Mouse (Mus musculus) brown adipose tissue, adult 24 weeks (tissue): ENCODE results near the gene Pla2g3. TPM values are rescaled to one million over a fixed set of nuclear protein-coding genes. Genes with fewer than 3 reads are reported as not detected.
A peak's percentile ranks its signal among the peaks of the same experiment; 100 is the strongest.

ENCODE experiments used
- H3K27ac ChIP-seq: fragments of 200-500 bp; replicated peaks from 2 replicates; pipeline ENCODE4 v1.5.1; 2012; ENCODE audit warnings: low read depth, mild to moderate bottlenecking, low read length
- H3K4me1 ChIP-seq: fragments of 200-500 bp; 2 replicates; pipeline ENCODE4 v1.6.1; 2012; ENCODE audit warnings: low read length, mixed read lengths; ENCODE audit not compliant: control insufficient read depth, insufficient read depth, insufficient read length
- H3K4me3 ChIP-seq: fragments of 200-500 bp; 2 replicates; pipeline ENCODE4 v1.5.1; 2012; ENCODE audit warnings: low read depth, mild to moderate bottlenecking, low read length, moderate library complexity; ENCODE audit not compliant: insufficient read depth
- polyA plus RNA-seq: library from polyadenylated mRNA; stranded (reverse); fragments of >200 nt; gene quantifications from 2 replicates; pipeline ENCODE4 v1.2.4, GENCODE M21; 2012; ENCODE audit not compliant: missing spikeins, insufficient read depth, insufficient read length

The Pla2g3 gene
- polyA plus RNA-seq, 1 experiment = not detected

GRCm38 (mm10) chr11:3509181-3510085, 21.3 kb downstream of the Pla2g3 start:
- Histone ChIP-seq H3K4me1 (no peaks in the 10 kb centered on the region), H3K27ac (no peak overlapping the region), H3K4me3 (no peak overlapping the region)

- Histone ChIP-seq H3K4me3 (no peak overlapping the region), H3K4me1 (no peaks in the 10 kb centered on the region), H3K27ac (no peak overlapping the region)
Measured at GRCm38 (mm10) chr11:3510321-3510720, 22.2 kb downstream of the Pla2g3 start.

- Histone ChIP-seq H3K4me1 (0 out of 2 replicates have a peak, but pooled peaks cover 3% of the 10 kb centered on the region), H3K27ac (no peak overlapping the region), H3K4me3 (no peak overlapping the region)
Measured at GRCm38 (mm10) chr11:3513291-3513690, 25.2 kb downstream of the Pla2g3 start.

GRCm38 (mm10) chr11:3514529-3515054, 26.5 kb downstream of the Pla2g3 start, which contains the start of gene Selenom:
Gene Selenom, plus strand, starts transcription at chr11:3514684.
- Histone ChIP-seq H3K27ac (peak within 1 kb of the TSS; percentile 66), H3K4me3 (peak within 1 kb of the TSS; percentile 83)

GRCm38 (mm10) chr11:3515216-3515615, 27.1 kb downstream of the Pla2g3 start:
- peak overlapping the region; percentile 15; the same call in 1 of the 2 replicates for H3K27ac ChIP-seq

More at GRCm38 (mm10) chr11:3514529-3515054, 26.5 kb downstream of the Pla2g3 start, which contains the start of gene Selenom:
- H3K4me1 ChIP-seq = 0 out of 2 replicates have a peak, but pooled peaks cover 3% of the 10 kb centered on the region

GRCm38 (mm10) chr11:3515637-3516036, 27.6 kb downstream of the Pla2g3 start:
- 0 out of 2 replicates have a peak, but pooled peaks cover 3% of the 10 kb centered on the region for H3K4me1 ChIP-seq
- H3K4me3 ChIP-seq = peak overlapping the region; percentile 83
- no peak overlapping the region for H3K27ac ChIP-seq

More at GRCm38 (mm10) chr11:3515216-3515615, 27.1 kb downstream of the Pla2g3 start:
- Histone ChIP-seq H3K4me3 (peak overlapping the region; percentile 83), H3K4me1 (0 out of 2 replicates have a peak, but pooled peaks cover 3% of the 10 kb centered on the region)

GRCm38 (mm10) chr11:3516121-3516520, 28.0 kb downstream of the Pla2g3 start:
- Histone ChIP-seq H3K4me3 (peak overlapping the region; percentile 83), H3K27ac (no peak overlapping the region), H3K4me1 (0 out of 2 replicates have a peak, but pooled peaks cover 3% of the 10 kb centered on the region)

- 0 out of 2 replicates have a peak, but pooled peaks cover 3% of the 10 kb centered on the region for H3K4me1 ChIP-seq
- no peak overlapping the region for H3K27ac ChIP-seq
- peak overlapping the region; percentile 34 for H3K4me3 ChIP-seq
Measured at GRCm38 (mm10) chr11:3516859-3517845, 29.1 kb downstream of the Pla2g3 start.

GRCm38 (mm10) chr11:3517846-3518732, 30.0 kb downstream of the Pla2g3 start:
- Histone ChIP-seq H3K27ac (no peak overlapping the region), H3K4me1 (0 out of 2 replicates have a peak, but pooled peaks cover 3% of the 10 kb centered on the region), H3K4me3 (0 out of 2 replicates have a peak overlapping the region, but pooled peaks have one; percentile 34)

GRCm38 (mm10) chr11:3519051-3519726, 31.1 kb downstream of the Pla2g3 start:
- Histone ChIP-seq H3K27ac (no peak overlapping the region), H3K4me1 (0 out of 2 replicates have a peak, but pooled peaks cover 3% of the 10 kb centered on the region), H3K4me3 (no peak overlapping the region)

- Histone ChIP-seq H3K27ac (no peak overlapping the region), H3K4me3 (no peak overlapping the region), H3K4me1 (0 out of 2 replicates have a peak, but pooled peaks cover 3% of the 10 kb centered on the region)
Measured at GRCm38 (mm10) chr11:3519756-3520398, 31.8 kb downstream of the Pla2g3 start.

- Histone ChIP-seq H3K27ac (no peak overlapping the region), H3K4me1 (0 out of 2 replicates have a peak, but pooled peaks cover 3% of the 10 kb centered on the region), H3K4me3 (no peak overlapping the region)
Measured at GRCm38 (mm10) chr11:3520919-3521318, 32.8 kb downstream of the Pla2g3 start.
